Mouse (Mus musculus): ENCODE data around the gene Tsen34. TPM values are rescaled to one million over a fixed set of nuclear protein-coding genes. Genes with fewer than 3 reads are reported as not detected.
"Not testable (repeated sequence)": the region's sequence is repeated elsewhere in the genome, so short reads cannot be mapped to it uniquely, and the experiment has no call there.

Tsen34 gene
- polyA plus RNA-seq, 2 experiments from 2014 or later = 9.2 to 11.2 TPM

- ATAC-seq = no peak
Observed at GRCm38 (mm10) chr7:3691919-3692318, 744 bp upstream of the Tsen34 start.

GRCm38 (mm10) chr7:3692987-3693808, 535 bp downstream of the Tsen34 start, which contains the start of gene Mboat7:
Gene Mboat7 (minus strand): TSS chr7:3693523.
- peak; percentile 79 for ATAC-seq

GRCm38 (mm10) chr7:3693809-3694075, 1.1 kb downstream of the Tsen34 start:
- no peak for ATAC-seq

GRCm38 (mm10) chr7:3694076-3694948, 1.6 kb downstream of the Tsen34 start:
- ATAC-seq = peak; percentile 29

- not testable (repeated sequence) for ATAC-seq
Observed at GRCm38 (mm10) chr7:3694949-3695305, 2.3 kb downstream of the Tsen34 start.

GRCm38 (mm10) chr7:3698471-3698870, 5.8 kb downstream of the Tsen34 start:
- ATAC-seq = no peak

GRCm38 (mm10) chr7:3703148-3703878, 10.7 kb downstream of the Tsen34 start:
- peak; percentile 33 for ATAC-seq

GRCm38 (mm10) chr7:3703879-3704441, 11.3 kb downstream of the Tsen34 start, which contains the start of gene Rps9:
Gene Rps9 (plus strand): TSS chr7:3703993.
- ATAC-seq = peak; percentile 95

GRCm38 (mm10) chr7:3704475-3704874, 11.8 kb downstream of the Tsen34 start:
- ATAC-seq = peak; percentile 46

GRCm38 (mm10) chr7:3705461-3705860, 12.8 kb downstream of the Tsen34 start:
- not testable (repeated sequence) for ATAC-seq

- ATAC-seq = no peak
Observed at GRCm38 (mm10) chr7:3705911-3706310, 13.2 kb downstream of the Tsen34 start.

- no peak for ATAC-seq
Observed at GRCm38 (mm10) chr7:3706343-3706934, 13.8 kb downstream of the Tsen34 start.

- no peak for ATAC-seq
Observed at GRCm38 (mm10) chr7:3707027-3707426, 14.4 kb downstream of the Tsen34 start.

GRCm38 (mm10) chr7:3707568-3708413, 15.1 kb downstream of the Tsen34 start:
- no peak for ATAC-seq

- not testable (repeated sequence) for ATAC-seq
Observed at GRCm38 (mm10) chr7:3708447-3708980, 15.9 kb downstream of the Tsen34 start.

- ATAC-seq = no peak
Observed at GRCm38 (mm10) chr7:3709000-3709399, 16.3 kb downstream of the Tsen34 start.

- ATAC-seq = no peak
Observed at GRCm38 (mm10) chr7:3712264-3712942, 19.7 kb downstream of the Tsen34 start.

GRCm38 (mm10) chr7:3715249-3715648, 22.6 kb downstream of the Tsen34 start:
- ATAC-seq = no peak

- not testable (repeated sequence) for ATAC-seq
Observed at GRCm38 (mm10) chr7:3720268-3720667, 27.6 kb downstream of the Tsen34 start, which contains the start of gene Pirb. Gene Pirb (minus strand): TSS chr7:3720391.

- not testable (repeated sequence) for ATAC-seq
Observed at GRCm38 (mm10) chr7:3725459-3725858, 32.8 kb downstream of the Tsen34 start.
